Mouse (Mus musculus): Measurements from ENCODE around the gene Gm5072.
"Not testable (repeated sequence)": the region's sequence is repeated elsewhere in the genome, so short reads cannot be mapped to it uniquely, and the experiment has no call there.

The Gm5072 gene

GRCm38 (mm10) chrX:91392200-91392599 is at the start of gene Gm5072:
TSS of gene Gm5072 (plus strand) at chrX:91392500.
- not testable (repeated sequence) for H3K9me3 ChIP-seq (ENCODE audit: low read length); H3K4me3 ChIP-seq (replicated peaks; ENCODE audit: low read length); H3K4me1 ChIP-seq (replicated peaks; ENCODE audit: low read depth, low read length); H3K36me3 ChIP-seq (ENCODE audit: insufficient read depth, low read length); H3K27me3 ChIP-seq (ENCODE audit: insufficient read depth, low read length)
